Mouse (Mus musculus) cerebellum, adult 2 months (tissue): ENCODE measurements at regions not wholly inside any gene's neighbourhood (a gene's known extent, or its start where the extent isn't known, plus 50 kb on each side); places are given as distances from the start of the nearest gene placed in this dataset.

Experiments
- CTCF ChIP-seq: fragments of 200-500 bp; IDR thresholded peaks from 2 replicates; pipeline ENCODE4 v1.5.1; 2011; ENCODE audit warnings: low read depth, mild to moderate bottlenecking, control low read depth, low read length, moderate library complexity, borderline replicate concordance; ENCODE audit not compliant: insufficient read depth
- POLR2A ChIP-seq: fragments of 200-500 bp; IDR thresholded peaks from 2 replicates; pipeline ENCODE4 v1.6.1; 2011; ENCODE audit warnings: low read length, control low read depth, borderline replicate concordance; ENCODE audit not compliant: insufficient read depth

GRCm38 (mm10) chr4:99354835-99355234 lies 59.1 kb downstream of the Gm12689 start:
- TF ChIP-seq CTCF (no peak), POLR2A (no peak)
